Mouse (Mus musculus): ENCODE results near the gene Ndufaf3.

DNA sequence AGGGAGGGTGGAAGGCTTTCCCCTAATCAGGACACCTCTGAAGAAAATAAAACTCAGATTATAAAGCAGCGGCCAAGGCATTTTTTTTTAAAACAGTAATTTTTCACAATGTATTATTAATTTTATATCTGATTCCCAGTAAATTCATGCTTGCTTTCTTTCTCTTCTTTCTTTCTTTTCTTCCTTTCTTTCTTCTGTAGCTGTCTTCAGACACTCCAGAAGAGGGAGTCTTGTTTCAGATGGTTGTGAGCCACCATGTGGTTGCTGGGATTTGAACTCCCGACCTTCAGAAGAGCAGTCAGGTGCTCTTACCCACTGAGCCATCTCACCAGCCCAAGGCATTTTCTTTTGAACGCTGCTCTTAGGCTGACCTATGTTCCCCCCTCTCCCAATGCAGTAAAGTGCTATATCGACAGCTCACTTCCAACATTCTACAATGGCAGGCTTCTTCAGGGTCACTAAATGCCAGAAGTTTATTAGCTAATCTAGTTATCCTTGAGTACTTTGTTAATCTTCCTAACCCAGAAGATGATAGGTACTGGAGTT lies 31.9 kb upstream of the Ndufaf3 start:
- no peak for TF ChIP-seq CTCF (IDR thresholded peaks at IDR 0.05; ENCODE audit: low read depth)
- TF ChIP-seq EP300 (IDR thresholded peaks at IDR 0.05; ENCODE audit: low read depth): no peak

Measured in heart, postnatal 0 days (tissue).